Mouse (Mus musculus): ENCODE results near the gene Pcnx.

- TF ChIP-seq POLR2A (IDR thresholded peaks at IDR 0.05; ENCODE audit: low read depth, low read length) (no peak), CTCF (conservative IDR thresholded peaks at IDR 0.05; ENCODE audit: insufficient read depth, insufficient read length, low read depth, low read length) (no peak)
Measured at GRCm38 (mm10) chr12:81971042-81971883, 111.4 kb downstream of the Pcnx start.

Measured in kidney, adult 2 months (tissue).